Mouse (Mus musculus): ENCODE data around the gene Eif2b4.
A peak's percentile ranks its signal among the peaks of the same experiment; 100 is the strongest.

The Eif2b4 gene

GRCm38 (mm10) chr5:31199321-31199892 lies 6.2 kb upstream of the Eif2b4 start:
- DNase-seq, result no peak

- DNase-seq, result no peak
Observed at GRCm38 (mm10) chr5:31198616-31199320, 5.5 kb upstream of the Eif2b4 start.

- DNase-seq, result no peak
Observed at GRCm38 (mm10) chr5:31198170-31198569, 4.9 kb upstream of the Eif2b4 start.

GRCm38 (mm10) chr5:31197072-31197471 lies 3.8 kb upstream of the Eif2b4 start:
- no peak for DNase-seq

DNA sequence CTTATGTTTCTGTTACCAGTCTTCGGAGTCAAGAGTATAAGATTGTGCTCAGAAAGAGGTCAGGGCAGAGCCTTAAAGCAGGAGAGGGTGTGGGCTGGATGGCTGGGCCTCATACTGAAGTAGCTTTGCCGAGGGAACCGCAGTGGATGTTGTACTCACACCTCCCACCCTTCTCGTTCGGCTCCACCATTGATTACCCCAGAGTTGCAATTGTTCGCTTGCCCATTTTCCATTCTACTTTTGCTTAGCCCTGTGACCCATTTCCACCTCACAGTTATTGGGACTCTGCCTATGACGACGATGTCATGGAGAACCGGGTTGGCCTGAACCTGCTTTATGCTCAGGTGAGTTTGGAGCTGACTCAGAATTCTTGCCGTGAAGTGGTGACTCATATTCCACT lies 3.0 kb upstream of the Eif2b4 start:
- DNase-seq, result no peak

DNA sequence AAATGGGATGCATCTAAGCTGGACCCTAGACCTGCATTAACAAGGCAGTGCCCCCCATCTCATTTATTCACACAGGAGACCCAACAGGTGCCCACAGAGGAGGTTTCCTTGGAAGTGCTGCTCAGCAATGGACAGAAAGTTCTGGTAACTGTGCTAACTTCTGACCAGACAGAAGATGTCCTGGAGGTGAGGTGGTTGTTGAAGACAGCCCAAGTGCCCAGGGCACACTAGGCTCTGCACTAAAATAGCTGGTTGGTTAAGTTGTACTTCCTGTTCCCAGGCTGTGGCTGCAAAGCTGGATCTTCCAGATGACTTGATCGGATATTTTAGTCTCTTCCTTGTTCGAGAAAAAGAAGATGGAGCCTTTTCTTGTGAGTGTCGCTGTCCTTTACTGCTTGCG lies 2.4 kb upstream of the Eif2b4 start:
- no peak for DNase-seq

DNA sequence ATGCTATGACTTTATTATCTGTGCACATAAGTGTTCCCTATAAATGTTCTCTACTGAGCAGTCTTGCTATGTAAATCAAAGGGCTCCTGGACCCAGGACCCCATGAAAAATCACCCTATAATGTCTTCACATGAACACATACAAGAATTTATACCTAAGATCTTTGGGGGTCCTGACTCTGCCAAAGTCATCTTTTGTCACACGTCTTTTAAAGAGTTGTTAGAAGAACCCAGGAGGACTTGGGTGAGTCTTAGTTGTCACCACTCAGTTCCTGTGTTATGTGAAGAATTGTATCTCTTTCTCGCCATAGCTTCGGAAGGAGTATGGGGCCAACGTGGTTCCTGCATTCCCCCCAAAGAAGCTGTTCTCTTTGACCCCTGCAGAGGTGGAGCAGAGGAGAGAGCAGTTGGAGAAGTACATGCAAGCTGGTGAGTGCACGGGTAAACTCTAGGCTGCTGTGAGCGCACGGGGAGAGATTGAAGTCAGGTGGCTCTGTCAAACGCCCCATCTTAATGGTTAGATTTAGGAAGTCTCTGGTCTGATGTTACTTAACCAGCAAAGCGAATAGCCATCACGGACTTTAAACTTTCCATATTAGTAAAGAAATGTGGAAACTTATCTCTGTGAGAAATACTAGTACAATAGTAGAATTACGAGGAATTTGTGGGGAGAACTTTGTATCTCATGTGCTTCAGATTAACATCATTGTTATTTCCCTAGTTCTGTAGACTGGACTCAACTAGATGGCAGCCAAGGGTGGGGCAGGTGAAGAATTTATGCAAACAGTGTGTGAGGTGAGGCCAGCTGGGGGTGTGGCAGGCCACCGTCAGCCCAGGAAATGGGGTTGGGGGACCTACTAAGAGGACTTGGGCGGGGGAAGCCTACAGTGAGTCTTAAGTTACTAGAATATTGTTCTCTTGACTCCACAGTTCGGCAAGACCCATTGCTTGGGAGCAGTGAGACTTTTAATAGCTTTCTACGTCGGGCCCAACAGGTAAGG lies 1.6 kb upstream of the Eif2b4 start:
- DNase-seq, result no peak

DNA sequence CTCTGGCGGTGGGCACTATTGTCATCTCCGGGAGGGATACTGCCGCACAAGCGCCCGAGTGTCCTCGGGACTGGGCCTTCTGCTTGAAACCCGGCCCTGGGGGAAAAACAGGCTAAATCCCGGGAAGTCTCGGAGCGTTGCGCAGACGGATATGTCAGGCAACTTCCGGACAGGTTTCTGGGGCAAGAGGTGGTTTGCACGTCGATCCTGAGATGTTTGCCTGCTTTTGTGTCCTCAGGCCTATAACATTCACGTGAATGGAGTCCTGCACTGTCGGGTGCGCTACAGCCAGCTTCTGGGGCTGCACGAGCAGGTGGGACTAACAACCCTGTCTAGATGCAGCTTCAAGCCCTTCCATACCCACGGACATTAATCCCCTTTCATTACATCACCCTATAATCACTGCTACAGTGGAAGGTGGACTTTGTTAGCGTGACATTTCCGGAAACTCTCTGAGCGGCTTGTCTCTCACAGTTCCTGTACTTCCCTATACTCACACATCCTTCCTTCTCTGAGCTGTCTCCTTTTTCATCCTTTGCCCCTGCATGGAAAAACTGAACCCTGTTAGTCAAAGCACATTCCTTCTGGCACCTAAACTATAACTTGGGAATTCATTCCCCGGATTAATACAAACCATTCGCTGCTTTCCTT lies 526 bp upstream of the Eif2b4 start:
- no peak for DNase-seq

- DNase-seq, result no peak
Observed at GRCm38 (mm10) chr5:31192045-31192938, 938 bp downstream of the Eif2b4 start.

GRCm38 (mm10) chr5:31190201-31190600 lies 3.0 kb downstream of the Eif2b4 start:
- DNase-seq, result no peak

GRCm38 (mm10) chr5:31188223-31188840 lies 4.9 kb downstream of the Eif2b4 start:
- DNase-seq, result no peak

DNA sequence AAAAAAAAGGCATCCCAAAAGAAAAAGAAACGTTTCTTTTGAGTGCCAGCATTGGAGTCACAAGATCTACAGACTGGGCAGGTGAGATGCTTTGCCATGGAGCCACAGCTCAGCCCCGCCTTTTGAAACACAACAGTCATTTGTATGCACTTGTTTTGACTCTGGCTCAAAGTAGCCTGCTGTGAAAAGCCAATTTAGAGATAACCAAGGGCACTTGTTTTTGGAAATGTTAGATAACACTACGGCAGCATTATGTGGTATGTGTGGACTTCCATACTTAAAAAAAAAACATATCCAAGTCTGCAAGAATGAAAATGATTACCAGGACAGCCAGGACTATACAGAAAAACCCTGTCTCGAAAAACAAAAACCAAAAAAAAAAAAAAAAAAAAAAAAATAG lies 9.6 kb downstream of the Eif2b4 start:
- DNase-seq, result no peak

- DNase-seq, result no peak
Observed at GRCm38 (mm10) chr5:31181183-31181770, 12.0 kb downstream of the Eif2b4 start.

GRCm38 (mm10) chr5:31179766-31180630 lies 13.2 kb downstream of the Eif2b4 start, which contains the start of the genes Gm29609 and Gtf3c2:
Gm29609 (minus strand) TSS chr5:31179911.
Gtf3c2 (minus strand) TSS chr5:31180144.
- peak; percentile 97 for DNase-seq

DNA sequence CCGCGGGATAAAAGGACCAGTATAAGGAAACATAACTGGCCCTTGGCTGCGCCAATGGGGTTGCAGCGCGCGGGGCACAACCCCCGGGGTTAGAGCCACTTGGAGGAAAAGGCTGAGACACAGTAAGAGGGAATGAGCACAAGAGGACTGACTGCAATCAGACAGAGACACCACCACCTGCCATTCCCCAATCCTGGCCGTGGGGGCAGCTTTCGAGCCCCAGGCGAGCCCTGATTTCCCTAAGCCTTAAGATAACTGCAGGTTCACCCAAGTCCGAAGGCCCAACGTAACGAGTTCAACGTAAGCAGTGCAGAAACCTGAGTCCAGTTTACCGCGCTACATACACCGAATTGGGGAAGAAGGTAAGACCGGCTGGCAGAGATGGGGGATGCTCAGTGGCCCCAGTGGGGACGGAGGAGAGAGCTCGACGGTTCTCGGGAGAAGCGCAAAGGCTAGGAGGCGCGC lies 13.9 kb downstream of the Eif2b4 start:
- no peak for DNase-seq

DNA sequence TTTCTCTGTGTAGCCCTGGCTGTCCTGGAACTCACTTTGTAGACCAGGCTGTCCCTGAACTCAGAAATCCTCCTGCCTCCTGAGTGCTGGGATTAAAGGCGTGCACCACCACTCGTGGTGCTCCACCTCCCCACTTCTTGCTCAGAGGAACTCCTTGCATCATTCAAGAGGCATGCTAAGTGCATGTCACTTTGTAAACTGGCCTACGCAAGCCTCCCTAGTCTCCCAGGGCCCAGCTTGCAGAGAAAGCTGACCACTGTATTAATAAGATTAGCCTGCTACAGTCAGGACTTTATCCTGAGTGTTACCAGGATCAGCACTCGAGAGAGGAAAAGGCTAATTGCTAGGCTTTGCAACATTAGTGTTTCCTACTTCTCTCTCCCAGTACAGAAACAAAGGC lies 24.6 kb downstream of the Eif2b4 start:
- DNase-seq, result no peak

- no peak for DNase-seq
Observed at GRCm38 (mm10) chr5:31164878-31165277, 28.4 kb downstream of the Eif2b4 start.

GRCm38 (mm10) chr5:31162462-31162861 lies 30.8 kb downstream of the Eif2b4 start:
- DNase-seq, result no peak

GRCm38 (mm10) chr5:31154152-31154553 lies 39.1 kb downstream of the Eif2b4 start, which contains the start of gene Mpv17:
Mpv17 (minus strand) TSS chr5:31154251.
- DNase-seq, result peak; percentile 88

Data from cerebellum, adult 9-10 months (tissue).